Mouse (Mus musculus) gastrocnemius, adult 18-20 months (tissue): ENCODE results near the gene Gadd45b. TPM values are rescaled to one million over a fixed set of nuclear protein-coding genes. Genes with fewer than 3 reads are reported as not detected.

Experiments
- DNase-seq: peaks from one replicate; pipeline ENCODE4 v3.0.0; 2021; ENCODE audit warnings: low spot score
- total RNA-seq, 2 experiments: library from RNA; stranded (reverse); gene quantifications; 2 replicates each; pipeline ENCODE4 v1.2.3; 2021

The Gadd45b gene
- total RNA-seq, 2 experiments from 2014 or later: 17.3 to 25.0 TPM

DNA sequence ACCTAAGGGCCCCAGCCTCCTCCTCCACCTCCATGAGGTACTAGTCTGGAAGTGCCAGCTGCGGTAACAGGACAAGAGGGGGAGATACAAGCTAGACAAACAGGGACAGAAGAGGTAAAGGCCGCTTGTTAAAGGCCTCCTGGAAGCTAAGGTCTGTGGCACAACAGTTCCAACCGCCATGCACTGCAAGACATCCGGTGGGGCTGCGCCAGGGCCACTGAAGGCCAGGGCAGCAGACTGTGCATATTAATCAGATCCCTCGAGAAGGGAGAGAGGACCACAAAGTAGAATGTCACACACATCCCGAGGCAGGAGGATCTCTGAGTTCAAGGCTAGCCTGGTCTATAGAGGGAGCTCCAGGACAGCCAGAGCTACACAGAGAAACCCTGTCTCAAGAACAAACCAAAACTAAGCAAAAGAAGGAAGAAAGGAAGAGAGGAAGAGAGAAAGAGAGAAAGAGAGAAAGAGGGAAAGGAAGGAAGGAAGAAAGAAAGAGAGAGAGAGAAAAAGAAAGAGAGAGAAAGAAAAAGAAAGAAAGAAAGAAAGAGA is 51.8 kb downstream of the Gadd45b start:
- no peak for DNase-seq

Other genes starting within 250 kb of the Gadd45b start
- gene Mob3a, start 228.1 kb upstream of the Gadd45b start, total RNA-seq: 1 to 10 TPM; 2.3 to 4.1 TPM
- 1 to 10 TPM in 1 of 2 experiments, under 1 TPM in 1; 0.91 to 1.9 TPM for gene Izumo4, start 227.9 kb upstream of the Gadd45b start, total RNA-seq
- 10 to 100 TPM; 24.3 to 31.7 TPM for gene Ap3d1, start 187.8 kb upstream of the Gadd45b start, total RNA-seq
- 10 to 100 TPM; 13.6 to 20.8 TPM for gene Dot1l, start 174.9 kb upstream of the Gadd45b start, total RNA-seq
- 10 to 100 TPM; 27.3 to 27.6 TPM for gene Sf3a2, start 131.9 kb upstream of the Gadd45b start, total RNA-seq
- gene Plekhj1, start 131.4 kb upstream of the Gadd45b start, total RNA-seq: 10 to 100 TPM; 24.3 to 25.8 TPM
- gene Amh, start 124.8 kb upstream of the Gadd45b start, total RNA-seq: under 1 TPM; 0.31 to 0.32 TPM
- 100 to 1,000 TPM; 448 to 461 TPM for gene Jsrp1, start 116.6 kb upstream of the Gadd45b start, total RNA-seq
- gene Oaz1, start 103.4 kb upstream of the Gadd45b start, total RNA-seq: 100 to 1,000 TPM; 698 to 770 TPM
- 10 to 100 TPM in 1 of 2 experiments, 1 to 10 TPM in 1; 8.3 to 12.6 TPM for gene Lingo3, start 86.0 kb upstream of the Gadd45b start, total RNA-seq
- gene Lsm7, start 74.9 kb upstream of the Gadd45b start, total RNA-seq: 10 to 100 TPM; 12.6 to 14.7 TPM
- 10 to 100 TPM; 12.4 to 12.6 TPM for gene Sppl2b, start 74.8 kb upstream of the Gadd45b start, total RNA-seq
- gene Tmprss9, start 58.2 kb upstream of the Gadd45b start, total RNA-seq: not detected
- 100 to 1,000 TPM; 109 to 127 TPM for gene Timm13, start 29.1 kb upstream of the Gadd45b start, total RNA-seq
- gene Lmnb2, start 11.8 kb upstream of the Gadd45b start, total RNA-seq: 1 to 10 TPM; 2.7 to 3.2 TPM
- 1 to 10 TPM; 2.3 to 2.5 TPM for gene Gng7, start 84.9 kb downstream of the Gadd45b start, total RNA-seq
- under 1 TPM in 1 of 2 experiments, not detected in 1; 0.07 TPM for gene Diras1, start 95.6 kb downstream of the Gadd45b start, total RNA-seq
- gene Slc39a3, start 107.4 kb downstream of the Gadd45b start, total RNA-seq: 10 to 100 TPM; 13.7 TPM
- 100 to 1,000 TPM; 101 to 103 TPM for gene Sgta, start 130.1 kb downstream of the Gadd45b start, total RNA-seq
- 10 to 100 TPM; 21.1 to 26.0 TPM for gene Thop1, start 140.0 kb downstream of the Gadd45b start, total RNA-seq
- gene Creb3l3, start 168.8 kb downstream of the Gadd45b start, total RNA-seq: under 1 TPM in 1 of 2 experiments, not detected in 1; 0.09 TPM
- 100 to 1,000 TPM; 173 to 189 TPM for gene Map2k2, start 175.8 kb downstream of the Gadd45b start, total RNA-seq
- gene Zbtb7a, start 205.1 kb downstream of the Gadd45b start, total RNA-seq: 10 to 100 TPM; 22.1 to 24.5 TPM
- gene Pias4, start 237.8 kb downstream of the Gadd45b start, total RNA-seq: 10 to 100 TPM; 15.3 to 17.1 TPM
- 1,000 to 10,000 TPM; 1,320 to 1,335 TPM for gene Eef2, start 246.6 kb downstream of the Gadd45b start, total RNA-seq